Mouse (Mus musculus): ENCODE data around the gene Btbd10.

DNA sequence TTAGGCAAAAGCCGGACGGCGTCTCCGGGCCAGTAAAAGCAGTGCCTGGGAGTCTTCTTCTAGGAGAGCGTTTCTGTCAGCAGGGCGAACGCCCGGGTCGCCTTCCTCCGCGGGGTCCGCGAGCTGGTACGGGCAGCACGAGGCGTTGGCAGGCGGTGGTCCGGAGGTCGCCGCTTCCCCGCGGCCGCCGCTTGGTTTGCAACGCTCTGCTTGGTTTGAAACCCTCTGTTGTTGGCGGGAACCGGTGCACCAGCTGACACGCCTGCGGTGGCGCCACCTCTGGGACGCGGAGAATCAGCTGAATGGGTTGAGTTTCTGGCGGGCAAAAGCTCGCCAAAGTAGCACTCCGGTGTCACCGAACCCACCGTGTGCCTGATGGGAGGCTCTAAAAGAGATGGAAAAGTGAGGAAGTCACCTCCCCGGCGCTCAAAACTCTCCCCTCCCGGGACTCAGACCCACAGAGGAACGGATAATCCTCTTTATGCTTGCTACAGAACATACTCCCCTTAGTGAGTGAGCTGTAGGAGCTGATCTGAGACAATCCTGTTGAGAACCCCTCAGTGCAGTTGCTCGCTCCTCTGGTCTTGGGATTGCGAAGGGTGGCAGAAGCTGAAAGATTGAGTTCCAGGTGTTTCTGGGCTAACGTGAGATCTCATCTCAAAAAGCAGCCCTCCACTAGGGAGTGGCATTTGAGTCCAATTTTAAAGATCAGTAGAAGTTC, 588 bp upstream of the Btbd10 start:
- peak; percentile 43; the same call in 1 of the 2 replicates for TF ChIP-seq CTCF (IDR thresholded peaks at IDR 0.05; ENCODE audit: borderline replicate concordance, extremely low read depth, insufficient read depth, insufficient read length)
- no peak for TF ChIP-seq POLR2A (IDR thresholded peaks at IDR 0.05; ENCODE audit: borderline replicate concordance, extremely low read depth, insufficient read depth, insufficient read length, poor library complexity, severe bottlenecking)
